Mouse (Mus musculus): ENCODE measurements at regions not wholly inside any gene's neighbourhood (a gene's known extent, or its start where the extent isn't known, plus 50 kb on each side); places are given as distances from the start of the nearest gene placed in this dataset.
"Not testable (repeated sequence)": the region's sequence is repeated elsewhere in the genome, so short reads cannot be mapped to it uniquely, and the experiment has no call there.

- Histone ChIP-seq H3K9me3 (no peaks in the 10 kb centered on the region), H3K9ac (no peak overlapping the region), H3K4me1 (0 out of 2 replicates have a peak, but pooled peaks cover 3% of the 10 kb centered on the region), H3K36me3 (replicated peaks) (no peaks in the 10 kb centered on the region), H3K27me3 (replicated peaks) (no peaks in the 10 kb centered on the region), H3K4me2 (no peak overlapping the region), H3K4me3 (no peak overlapping the region), H3K27ac (no peak overlapping the region)
- peak; percentile 85 for ATAC-seq (replicated peaks)
- WGBS = 13% methylated on average over 3 of the region's 3 CpGs
These were observed 729.7 kb downstream of the Crisp4 start for GRCm38 (mm10) chr1:17415958-17416357.

GRCm38 (mm10) chr1:17394893-17395292, 750.8 kb downstream of the Crisp4 start:
- ATAC-seq (replicated peaks) = no peak
- Histone ChIP-seq H3K27me3 (replicated peaks) (no peaks in the 10 kb centered on the region), H3K36me3 (replicated peaks) (no peaks in the 10 kb centered on the region), H3K9ac (no peak overlapping the region), H3K9me3 (no peaks in the 10 kb centered on the region), H3K4me1 (no peaks in the 10 kb centered on the region), H3K4me3 (no peak overlapping the region), H3K4me2 (no peak overlapping the region), H3K27ac (no peak overlapping the region)
- 87% methylated on average over 9 of the region's 9 CpGs for WGBS

- Histone ChIP-seq H3K4me1 (no peaks in the 10 kb centered on the region), H3K36me3 (replicated peaks) (no peaks in the 10 kb centered on the region), H3K4me2 (no peak overlapping the region), H3K9ac (no peak overlapping the region), H3K9me3 (no peaks in the 10 kb centered on the region), H3K27ac (no peak overlapping the region), H3K4me3 (no peak overlapping the region), H3K27me3 (replicated peaks) (no peaks in the 10 kb centered on the region)
- no peak for ATAC-seq (replicated peaks)
- 91% methylated on average over 2 of the region's 2 CpGs for WGBS
These were observed 753.4 kb downstream of the Crisp4 start for GRCm38 (mm10) chr1:17392114-17392819.

GRCm38 (mm10) chr1:17377562-17377961, 768.1 kb downstream of the Crisp4 start:
- no peak overlapping the region for H3K27ac ChIP-seq

GRCm38 (mm10) chr1:17348271-17348670, 797.4 kb downstream of the Crisp4 start:
- Histone ChIP-seq H3K9ac (no peak overlapping the region), H3K4me3 (no peak overlapping the region), H3K27ac (no peak overlapping the region), H3K4me1 (no peaks in the 10 kb centered on the region), H3K27me3 (replicated peaks) (no peaks in the 10 kb centered on the region), H3K36me3 (replicated peaks) (no peaks in the 10 kb centered on the region), H3K4me2 (no peak overlapping the region), H3K9me3 (no peaks in the 10 kb centered on the region)
- ATAC-seq (replicated peaks) = no peak
- 97% methylated on average over 1 of the region's 1 CpGs for WGBS

More at GRCm38 (mm10) chr1:17377562-17377961, 768.1 kb downstream of the Crisp4 start:
- Histone ChIP-seq H3K4me1 (no peaks in the 10 kb centered on the region), H3K9ac (no peak overlapping the region), H3K9me3 (no peaks in the 10 kb centered on the region), H3K4me3 (no peak overlapping the region), H3K4me2 (no peak overlapping the region), H3K27me3 (replicated peaks) (no peaks in the 10 kb centered on the region), H3K36me3 (replicated peaks) (no peaks in the 10 kb centered on the region)
- no peak for ATAC-seq (replicated peaks)
- WGBS = 74% methylated on average over 2 of the region's 2 CpGs

- Histone ChIP-seq H3K27me3 (replicated peaks) (no peaks in the 10 kb centered on the region), H3K27ac (no peak overlapping the region), H3K4me2 (no peak overlapping the region), H3K4me3 (no peak overlapping the region), H3K4me1 (no peaks in the 10 kb centered on the region), H3K9me3 (no peaks in the 10 kb centered on the region), H3K9ac (no peak overlapping the region), H3K36me3 (replicated peaks) (no peaks in the 10 kb centered on the region)
- no peak for ATAC-seq (replicated peaks)
These were observed 807.9 kb downstream of the Crisp4 start for GRCm38 (mm10) chr1:17337827-17338226.

- not testable (repeated sequence) for H3K4me1 ChIP-seq; ATAC-seq (replicated peaks); H3K27me3 ChIP-seq (replicated peaks); H3K4me3 ChIP-seq; H3K9ac ChIP-seq; H3K36me3 ChIP-seq (replicated peaks); H3K4me2 ChIP-seq; H3K27ac ChIP-seq; H3K9me3 ChIP-seq
- WGBS = 81% methylated on average over 1 of the region's 1 CpGs
These were observed 834.3 kb downstream of the Crisp4 start for GRCm38 (mm10) chr1:17311392-17311791.

GRCm38 (mm10) chr1:17309928-17310327, 835.8 kb downstream of the Crisp4 start:
- not testable (repeated sequence) for H3K4me3 ChIP-seq; H3K36me3 ChIP-seq (replicated peaks); H3K27ac ChIP-seq; H3K4me1 ChIP-seq; H3K27me3 ChIP-seq (replicated peaks); ATAC-seq (replicated peaks); H3K4me2 ChIP-seq; H3K9ac ChIP-seq; H3K9me3 ChIP-seq
